Mouse (Mus musculus) liver, embryonic 14.5 days (tissue): Measurements from ENCODE around the gene Gmip.

Experiments
- CTCF ChIP-seq: IDR thresholded peaks from 2 replicates; pipeline ENCODE4 v1.5.1; 2016; ENCODE audit warnings: antibody characterized with exemption, low read depth, control low read depth
- EP300 ChIP-seq: IDR thresholded peaks from 2 replicates; pipeline ENCODE4 v1.6.1; 2016; ENCODE audit warnings: antibody characterized with exemption, low read depth

- no peak for TF ChIP-seq CTCF
- TF ChIP-seq EP300, result no peak
These were observed 33.9 kb upstream of the Gmip start, which contains the start of gene Gm20422 for GRCm38 (mm10) chr8:69774503-69775148.
